Mouse (Mus musculus) forebrain, postnatal 0 days (tissue): ENCODE data around the gene Ttc39b. TPM values are rescaled to one million over a fixed set of nuclear protein-coding genes. Genes with fewer than 3 reads are reported as not detected.

ENCODE experiments used
- ATAC-seq: fragments of 200-750 bp; cut with Nextera tagmentation; 2 replicates; pipeline ENCODE4 v1.8.0; 2017; ENCODE audit warnings: mild to moderate bottlenecking, moderate library complexity
- DNase-seq: peaks from one replicate; pipeline ENCODE4 v3.0.0-alpha.2; 2015
- H3K27ac ChIP-seq: fragments of 300-500 bp; sonication (generic); 2 replicates; pipeline ENCODE4 v1.5.1; 2014; ENCODE audit warnings: low read depth, mild to moderate bottlenecking, antibody characterized with exemption, low read length, moderate library complexity, mixed read lengths
- H3K27me3 ChIP-seq: fragments of 300-500 bp; sonication (generic); 2 replicates; pipeline ENCODE4 v1.6.1; 2014; ENCODE audit warnings: mild to moderate bottlenecking, low read length, mixed read lengths; ENCODE audit not compliant: insufficient read depth
- H3K36me3 ChIP-seq: fragments of 300-500 bp; sonication (generic); 2 replicates; pipeline ENCODE4 v1.6.1; 2014; ENCODE audit warnings: mild to moderate bottlenecking, moderate library complexity; ENCODE audit not compliant: insufficient read depth
- H3K4me1 ChIP-seq: fragments of 300-500 bp; sonication (generic); 2 replicates; pipeline ENCODE4 v1.6.1; 2014; ENCODE audit warnings: antibody characterized with exemption; ENCODE audit not compliant: insufficient read depth
- H3K4me2 ChIP-seq: fragments of 300-500 bp; sonication (generic); 2 replicates; pipeline ENCODE4 v1.6.1; 2014; ENCODE audit warnings: low read depth, mild to moderate bottlenecking, moderate library complexity
- H3K4me3 ChIP-seq: fragments of 300-500 bp; sonication (generic); 2 replicates; pipeline ENCODE4 v1.5.1; 2014; ENCODE audit warnings: low read depth, low read length, mixed read lengths
- H3K9ac ChIP-seq: fragments of 300-500 bp; sonication (generic); 2 replicates; pipeline ENCODE4 v1.6.1; 2014; ENCODE audit warnings: mild to moderate bottlenecking
- H3K9me3 ChIP-seq: fragments of 300-500 bp; sonication (generic); 2 replicates; pipeline ENCODE4 v1.6.1; 2016; ENCODE audit warnings: low read length
- CTCF ChIP-seq: sonication (generic); IDR thresholded peaks from 2 replicates; pipeline ENCODE4 v1.5.1; 2016; ENCODE audit warnings: antibody characterized with exemption, control low read depth, low read depth
- WGBS: fragments of 180-500 bp; shearing (Covaris S2); extraction: QIAGEN DNeasy Blood & Tissue Kit; methylation state at CpG from one replicate; pipeline ENCODE4 v1.1.7; 2014; 5-methylcytosine and 5-hydroxymethylcytosine counted together
- polyA plus RNA-seq: library from polyadenylated mRNA; unstranded; fragments of >200 nt; fragmentation: Nextera tagmentation; extraction: Ambion mirVana; gene quantifications from 2 replicates; pipeline ENCODE4 v1.2.1, GENCODE M21; 2015
- total RNA-seq: library from RNA; depleted of rRNA; stranded (reverse); fragments of >200 nt; gene quantifications from 2 replicates; pipeline ENCODE4 v1.2.3, GENCODE M21; 2014; rRNA removed

Gene Ttc39b
- total RNA-seq (9.4 and 20.3 TPM in 2 replicates), polyA plus RNA-seq (4.6 and 5.1 TPM in 2 replicates)

DNA sequence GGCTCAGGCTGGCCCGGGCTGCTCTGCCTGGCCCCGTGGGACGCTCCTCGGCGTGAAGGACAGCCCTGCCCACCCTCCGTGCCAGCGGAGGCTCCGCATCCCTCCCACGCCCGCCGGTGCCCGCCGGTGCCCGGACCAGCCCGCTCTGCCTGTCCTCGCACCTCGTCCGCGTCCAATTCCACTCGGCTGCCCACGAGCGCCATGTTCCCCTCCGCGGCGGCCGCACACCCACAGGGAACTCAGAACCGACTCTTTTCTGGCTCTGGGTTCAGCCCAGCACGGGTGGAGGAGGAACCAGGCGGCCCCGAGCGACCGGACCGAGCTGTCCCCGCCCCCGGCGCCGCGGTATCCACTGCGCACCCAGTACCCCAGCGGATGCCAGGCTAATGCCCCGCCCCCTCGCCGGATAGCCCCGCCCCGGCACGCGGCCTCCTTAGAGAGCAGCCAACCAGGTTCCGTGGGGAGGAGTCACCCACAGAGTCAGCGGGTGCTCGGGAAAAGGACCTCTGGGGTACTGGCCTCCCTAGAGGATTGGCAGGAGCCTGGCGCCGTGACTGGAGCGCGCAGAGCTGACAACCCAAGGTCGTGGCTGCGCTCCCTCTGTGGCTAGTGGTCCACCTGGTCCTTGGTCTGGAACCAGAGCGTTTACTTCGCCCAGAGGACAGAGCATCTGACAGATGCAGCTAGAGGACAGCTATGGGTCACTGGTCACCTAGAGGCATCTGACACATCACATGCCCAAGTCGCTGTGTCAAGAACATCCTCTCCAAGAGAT is at the start of gene Ttc39b:
Gene Ttc39b (minus strand): TSS at position 346 of the 775 bp plus-strand sequence.
- H3K4me3 ChIP-seq, result peak within 1 kb of the TSS; percentile 80
- DNase-seq (peak; percentile 87), ATAC-seq (peak; percentile 99)
- 0 out of 2 replicates have a peak, but pooled peaks cover 2% of the 10 kb centered on the region for H3K4me1 ChIP-seq
- no peaks in the 10 kb centered on the region for H3K36me3 ChIP-seq
- H3K27me3 ChIP-seq, result no peaks in the 10 kb centered on the region
- WGBS, result 5% methylated on average over 58 of the region's 59 CpGs
- peak within 1 kb of the TSS; percentile 100 for H3K4me2 ChIP-seq
- peak within 1 kb of the TSS; percentile 35; the same call in 1 of the 2 replicates for H3K27ac ChIP-seq
- no peak for TF ChIP-seq CTCF
- no peaks in the 10 kb centered on the region for H3K9me3 ChIP-seq
- H3K9ac ChIP-seq, result peak within 1 kb of the TSS; percentile 60

DNA sequence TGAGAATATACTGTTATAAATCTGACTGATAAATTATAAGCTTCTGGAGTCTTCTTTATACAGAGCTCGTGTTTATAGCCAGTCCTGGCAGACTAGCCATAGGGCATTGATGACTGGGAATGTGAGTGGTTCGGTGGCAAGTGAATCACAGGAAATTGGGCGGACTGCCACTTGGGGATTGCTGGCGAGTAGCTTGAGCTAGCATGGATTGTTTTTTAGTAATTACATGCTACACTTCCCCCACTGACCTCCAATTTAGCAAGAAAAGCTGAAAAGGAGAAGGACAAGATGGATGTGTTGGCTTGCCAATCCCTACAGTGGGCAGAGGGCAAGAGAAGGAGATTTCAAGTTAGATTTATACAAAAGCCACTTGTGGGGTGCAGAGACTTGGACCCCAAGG is 49.3 kb upstream of the Ttc39b start:
- 39% methylated on average over 4 of the region's 4 CpGs for WGBS
- Histone ChIP-seq H3K9me3 (no peaks in the 10 kb centered on the region), H3K4me2 (no peak overlapping the region), H3K27me3 (no peaks in the 10 kb centered on the region), H3K4me3 (no peak overlapping the region), H3K36me3 (no peaks in the 10 kb centered on the region), H3K27ac (no peak overlapping the region), H3K4me1 (no peaks in the 10 kb centered on the region), H3K9ac (no peak overlapping the region)
- TF ChIP-seq CTCF, result no peak
- ATAC-seq, result no peak
- DNase-seq, result peak; percentile 13

DNA sequence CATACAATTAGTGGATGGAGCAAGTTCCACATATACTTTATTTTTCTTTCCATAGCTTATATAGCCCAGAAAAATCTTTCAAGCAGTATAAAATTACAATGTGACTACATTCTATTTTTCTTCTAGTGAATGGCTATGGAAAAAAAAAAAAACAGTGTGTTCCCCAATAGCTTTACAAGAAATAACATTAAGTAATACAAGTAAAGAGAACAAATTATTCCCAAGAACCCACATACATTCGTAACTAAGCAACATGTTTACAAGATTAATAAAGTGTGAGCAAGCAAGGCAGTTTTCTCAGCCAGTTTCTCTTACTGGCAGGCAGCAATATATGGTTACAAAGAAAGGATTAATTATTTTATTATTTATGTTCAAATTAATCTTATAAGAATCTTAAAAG is 33.7 kb upstream of the Ttc39b start:
- ATAC-seq (no peak), DNase-seq (no peak)
- 79% methylated on average over 1 of the region's 1 CpGs for WGBS
- peaks cover 7% of the 10 kb centered on the region; the same call in 1 of the 2 replicates for H3K9me3 ChIP-seq
- H3K27ac ChIP-seq, result no peak overlapping the region
- H3K4me2 ChIP-seq, result no peak overlapping the region
- TF ChIP-seq CTCF, result no peak
- H3K4me1 ChIP-seq, result no peaks in the 10 kb centered on the region
- H3K36me3 ChIP-seq, result no peaks in the 10 kb centered on the region
- no peak overlapping the region for H3K9ac ChIP-seq
- H3K4me3 ChIP-seq, result no peak overlapping the region
- no peaks in the 10 kb centered on the region for H3K27me3 ChIP-seq

DNA sequence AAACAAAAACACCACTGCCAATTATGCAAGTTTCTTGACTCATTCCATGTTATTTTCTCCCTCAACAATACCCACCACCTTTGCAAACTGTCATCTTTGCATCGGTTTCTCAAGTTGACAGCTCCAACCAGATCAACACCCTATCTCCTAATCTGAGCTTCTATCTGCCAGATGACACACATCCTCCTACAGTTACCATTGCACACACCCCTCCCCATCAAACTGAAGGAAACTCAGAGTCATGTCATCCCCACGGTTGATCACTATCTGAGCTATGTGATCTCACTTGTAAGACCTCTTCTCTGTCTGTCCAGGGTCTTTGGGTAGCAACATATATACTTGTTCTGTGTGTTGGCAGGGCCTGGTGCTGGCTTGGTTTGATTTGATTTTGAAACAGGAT is 30.7 kb upstream of the Ttc39b start:
- no peak for ATAC-seq
- Histone ChIP-seq H3K4me2 (no peak overlapping the region), H3K4me1 (peaks cover 6% of the 10 kb centered on the region; the same call in 1 of the 2 replicates), H3K9me3 (peaks cover 4% of the 10 kb centered on the region; the same call in 1 of the 2 replicates), H3K36me3 (no peaks in the 10 kb centered on the region), H3K27me3 (no peaks in the 10 kb centered on the region), H3K27ac (no peak overlapping the region), H3K4me3 (no peak overlapping the region), H3K9ac (no peak overlapping the region)
- WGBS, result 94% methylated on average over 2 of the region's 2 CpGs
- DNase-seq, result no peak
- no peak for TF ChIP-seq CTCF

DNA sequence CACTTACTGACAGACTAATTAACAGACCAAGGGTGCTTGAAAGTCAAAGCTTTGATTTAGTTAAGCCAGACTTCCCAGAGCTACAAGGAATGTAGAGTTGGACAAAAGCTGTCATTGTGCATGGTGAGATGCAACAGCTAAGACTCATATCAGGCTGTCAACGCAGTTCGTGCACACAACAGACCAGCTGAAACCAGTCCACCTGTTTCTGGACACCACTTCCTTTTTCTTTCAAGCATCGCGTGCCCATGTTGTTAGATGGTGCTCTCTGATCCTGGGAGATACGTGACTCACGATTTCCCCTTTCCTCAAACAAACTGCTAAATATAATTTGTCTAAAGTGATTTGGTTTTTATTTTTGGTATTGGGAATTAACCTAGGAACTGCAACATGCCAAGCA is 29.9 kb upstream of the Ttc39b start:
- H3K4me2 ChIP-seq, result no peak overlapping the region
- no peak for TF ChIP-seq CTCF
- ATAC-seq (no peak), DNase-seq (no peak)
- H3K4me1 ChIP-seq, result peaks cover 6% of the 10 kb centered on the region; the same call in 1 of the 2 replicates
- H3K4me3 ChIP-seq, result no peak overlapping the region
- H3K27ac ChIP-seq, result no peak overlapping the region
- WGBS, result 71% methylated on average over 6 of the region's 6 CpGs
- H3K36me3 ChIP-seq, result no peaks in the 10 kb centered on the region
- H3K9me3 ChIP-seq, result no peaks in the 10 kb centered on the region
- H3K9ac ChIP-seq, result no peak overlapping the region
- H3K27me3 ChIP-seq, result no peaks in the 10 kb centered on the region

DNA sequence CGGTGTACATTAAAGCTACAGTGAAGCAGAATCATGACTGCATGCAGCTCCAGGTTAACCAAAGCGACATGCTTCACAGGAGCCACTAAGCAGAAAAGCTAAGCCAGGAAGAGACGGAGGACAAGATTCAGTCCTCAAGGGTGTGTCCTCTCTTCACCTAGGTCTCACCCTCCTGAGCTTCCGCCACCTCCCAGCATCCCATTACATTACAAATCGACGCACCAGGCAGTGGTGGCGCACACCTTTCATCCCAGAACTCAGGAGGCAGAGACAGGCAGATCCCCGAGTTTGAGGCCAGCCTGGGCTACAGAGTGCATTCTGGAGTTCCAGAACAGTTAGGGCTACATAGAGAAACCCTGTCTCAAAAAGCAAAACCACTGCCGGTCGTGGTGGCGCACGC is 29.2 kb upstream of the Ttc39b start:
- Histone ChIP-seq H3K27ac (no peak overlapping the region), H3K9ac (no peak overlapping the region), H3K9me3 (no peaks in the 10 kb centered on the region), H3K4me2 (no peak overlapping the region), H3K4me1 (peaks cover 6% of the 10 kb centered on the region; the same call in 1 of the 2 replicates), H3K27me3 (no peaks in the 10 kb centered on the region), H3K36me3 (no peaks in the 10 kb centered on the region), H3K4me3 (no peak overlapping the region)
- no peak for TF ChIP-seq CTCF
- ATAC-seq (no peak), DNase-seq (no peak)
- WGBS, result 96% methylated on average over 12 of the region's 12 CpGs

DNA sequence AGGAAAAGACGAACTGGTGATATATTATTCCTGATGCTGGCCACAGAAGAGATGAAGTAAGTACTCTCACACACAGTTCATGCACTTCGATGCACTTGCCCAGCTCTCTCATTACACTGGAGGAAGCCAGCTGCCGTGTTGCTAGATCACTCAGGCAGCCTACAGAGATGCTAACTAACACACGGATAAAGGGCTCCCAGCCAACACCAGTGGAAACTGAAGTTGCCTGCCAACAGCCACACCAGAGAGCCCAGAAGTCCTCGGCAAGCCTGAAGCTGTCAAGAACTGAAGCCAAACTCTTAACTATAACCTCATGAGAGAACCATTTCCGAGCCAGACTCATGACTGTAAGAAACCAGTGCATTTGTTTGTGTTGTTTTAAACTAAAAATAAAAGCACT is 26.7 kb upstream of the Ttc39b start:
- Histone ChIP-seq H3K9me3 (no peaks in the 10 kb centered on the region), H3K27ac (no peak overlapping the region), H3K36me3 (no peaks in the 10 kb centered on the region), H3K27me3 (no peaks in the 10 kb centered on the region), H3K9ac (no peak overlapping the region), H3K4me2 (no peak overlapping the region), H3K4me1 (peaks cover 6% of the 10 kb centered on the region; the same call in 1 of the 2 replicates), H3K4me3 (no peak overlapping the region)
- TF ChIP-seq CTCF, result no peak
- 25% methylated on average over 6 of the region's 6 CpGs for WGBS
- DNase-seq, result peak; percentile 91
- ATAC-seq, result peak; percentile 97
